Mouse (Mus musculus) R1 (cell line): ENCODE data around the gene Capn5.
"Not testable (repeated sequence)": the region's sequence is repeated elsewhere in the genome, so short reads cannot be mapped to it uniquely, and the experiment has no call there.

Experiments used
- DNase-seq: peaks from one replicate; pipeline ENCODE4 v3.0.0-alpha.2; 2018; ENCODE audit warnings: low read depth, low spot score

Gene Capn5

GRCm38 (mm10) chr7:98177929-98178559, at the start of gene Capn5:
Gene Capn5, minus strand, starts transcription at chr7:98178274.
- peak; percentile 88 for DNase-seq

GRCm38 (mm10) chr7:98223796-98224195, 45.7 kb upstream of the Capn5 start:
- DNase-seq: no peak

- DNase-seq: no peak
These were observed 38.6 kb upstream of the Capn5 start for GRCm38 (mm10) chr7:98216713-98217112.

GRCm38 (mm10) chr7:98202946-98203345, 24.9 kb upstream of the Capn5 start:
- DNase-seq: no peak

GRCm38 (mm10) chr7:98201493-98202028, 23.5 kb upstream of the Capn5 start:
- DNase-seq: no peak

GRCm38 (mm10) chr7:98200396-98200795, 22.3 kb upstream of the Capn5 start:
- no peak for DNase-seq

- no peak for DNase-seq
These were observed 21.3 kb upstream of the Capn5 start, which contains the start of gene B3gnt6 for GRCm38 (mm10) chr7:98199381-98199780. Gene B3gnt6, minus strand, starts transcription at chr7:98199481.

GRCm38 (mm10) chr7:98195151-98195801, 17.2 kb upstream of the Capn5 start:
- peak; percentile 49 for DNase-seq

- peak; percentile 52 for DNase-seq
These were observed 16.1 kb upstream of the Capn5 start for GRCm38 (mm10) chr7:98194026-98194792.

- peak; percentile 81 for DNase-seq
These were observed 15.5 kb upstream of the Capn5 start for GRCm38 (mm10) chr7:98193515-98194025.

- DNase-seq: no peak
These were observed 13.6 kb upstream of the Capn5 start for GRCm38 (mm10) chr7:98191571-98192250.

GRCm38 (mm10) chr7:98190578-98190977, 12.5 kb upstream of the Capn5 start:
- DNase-seq: no peak

- DNase-seq: no peak
These were observed 11.7 kb upstream of the Capn5 start for GRCm38 (mm10) chr7:98189745-98190144.

GRCm38 (mm10) chr7:98188680-98189079, 10.6 kb upstream of the Capn5 start:
- DNase-seq: no peak

- no peak for DNase-seq
These were observed 10.2 kb upstream of the Capn5 start for GRCm38 (mm10) chr7:98188238-98188637.

GRCm38 (mm10) chr7:98187332-98187731, 9.3 kb upstream of the Capn5 start:
- not testable (repeated sequence) for DNase-seq

- no peak for DNase-seq
These were observed 8.6 kb upstream of the Capn5 start for GRCm38 (mm10) chr7:98186637-98187036.

- no peak for DNase-seq
These were observed 7.3 kb upstream of the Capn5 start for GRCm38 (mm10) chr7:98185326-98185725.

- no peak for DNase-seq
These were observed 622 bp upstream of the Capn5 start for GRCm38 (mm10) chr7:98178560-98179231.

- DNase-seq: no peak
These were observed 527 bp downstream of the Capn5 start for GRCm38 (mm10) chr7:98177566-98177928.

GRCm38 (mm10) chr7:98177071-98177485, 996 bp downstream of the Capn5 start:
- DNase-seq: no peak
